Mouse (Mus musculus) lung, embryonic 14.5 days (tissue): Measurements from ENCODE around the gene Gm21992. TPM values are rescaled to one million over a fixed set of nuclear protein-coding genes. Genes with fewer than 3 reads are reported as not detected.
A peak's percentile ranks its signal among the peaks of the same experiment; 100 is the strongest.

Experiments
- ATAC-seq: fragments of 200-750 bp; cut with Nextera tagmentation; 2 replicates; pipeline ENCODE4 v1.8.0; 2017; ENCODE audit warnings: mild to moderate bottlenecking, moderate TSS enrichment, moderate library complexity; ENCODE audit not compliant: insufficient read depth
- DNase-seq: peaks from one replicate; pipeline ENCODE4 v3.0.0-alpha.2; 2015
- H3K27ac ChIP-seq: fragments of 300-500 bp; sonication (generic); 2 replicates; pipeline ENCODE4 v1.5.1; 2014; ENCODE audit warnings: low read depth, mild to moderate bottlenecking, moderate library complexity
- H3K27me3 ChIP-seq: fragments of 300-500 bp; sonication (generic); 2 replicates; pipeline ENCODE4 v1.6.1; 2014; ENCODE audit warnings: low read length, control low read depth; ENCODE audit not compliant: insufficient read depth
- H3K36me3 ChIP-seq: fragments of 300-500 bp; sonication (generic); 2 replicates; pipeline ENCODE4 v1.6.1; 2014; ENCODE audit warnings: control low read depth; ENCODE audit not compliant: insufficient read depth
- H3K4me1 ChIP-seq: fragments of 300-500 bp; sonication (generic); 2 replicates; pipeline ENCODE4 v1.6.1; 2014; ENCODE audit warnings: antibody characterized with exemption, control low read depth; ENCODE audit not compliant: insufficient read depth
- H3K4me2 ChIP-seq: fragments of 300-500 bp; sonication (generic); 2 replicates; pipeline ENCODE4 v1.6.1; 2014; ENCODE audit warnings: mild to moderate bottlenecking
- H3K4me3 ChIP-seq: fragments of 300-500 bp; sonication (generic); 2 replicates; pipeline ENCODE4 v1.5.1; 2014; ENCODE audit warnings: low read depth, low read length
- H3K9ac ChIP-seq: fragments of 300-500 bp; sonication (generic); 2 replicates; pipeline ENCODE4 v1.6.1; 2014
- H3K9me3 ChIP-seq: fragments of 300-500 bp; sonication (generic); 2 replicates; pipeline ENCODE4 v1.6.1; 2016; ENCODE audit warnings: low read depth, low read length, control low read depth
- CTCF ChIP-seq: IDR thresholded peaks from 2 replicates; pipeline ENCODE4 v1.5.1; 2016; ENCODE audit warnings: antibody characterized with exemption, low read depth
- WGBS: fragments of 180-500 bp; shearing (Covaris S2); extraction: QIAGEN DNeasy Blood & Tissue Kit; methylation state at CpG from one replicate; pipeline ENCODE4 v1.1.7; 2014; 5-methylcytosine and 5-hydroxymethylcytosine counted together
- polyA plus RNA-seq: library from polyadenylated mRNA; unstranded; fragments of >200 nt; fragmentation: Nextera tagmentation; extraction: Ambion mirVana; gene quantifications from 2 replicates; pipeline ENCODE4 v1.2.1, GENCODE M21; 2014

The Gm21992 gene
- polyA plus RNA-seq, 1 experiment from 2014 or later, result 25.3 TPM

DNA sequence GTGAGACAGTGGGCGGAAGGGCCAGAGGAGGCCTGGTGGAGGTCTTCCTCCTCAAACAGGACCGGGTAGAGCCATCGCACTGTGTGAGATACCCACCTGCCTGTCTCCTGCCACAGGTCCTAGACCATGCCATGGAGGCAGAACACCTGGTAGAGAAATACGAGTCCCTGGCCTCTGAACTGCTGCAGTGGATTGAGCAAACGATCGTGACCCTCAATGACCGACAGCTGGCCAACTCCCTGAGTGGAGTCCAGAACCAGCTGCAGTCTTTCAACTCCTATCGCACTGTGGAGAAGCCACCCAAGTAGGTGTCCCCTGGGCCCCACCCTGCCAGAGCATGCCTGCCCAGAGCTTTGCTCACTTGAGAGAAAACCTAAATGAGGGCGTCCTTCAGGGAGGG is 82.2 kb downstream of the Gm21992 start:
- ATAC-seq, result no peak
- 57% methylated on average over 9 of the region's 9 CpGs for WGBS
- no peak overlapping the region for H3K4me2 ChIP-seq

GRCm38 (mm10) chr19:4720671-4721244 is 90.7 kb downstream of the Gm21992 start:
- 26% methylated on average over 11 of the region's 11 CpGs for WGBS
- H3K9ac ChIP-seq, result no peak overlapping the region
- H3K27me3 ChIP-seq, result no peaks in the 10 kb centered on the region
- peak overlapping the region; percentile 44 for H3K4me2 ChIP-seq
- H3K9me3 ChIP-seq, result no peaks in the 10 kb centered on the region
- no peaks in the 10 kb centered on the region; the same call in 1 of the 2 replicates for H3K4me1 ChIP-seq
- peak; percentile 45 for ATAC-seq
- no peak for TF ChIP-seq CTCF
- H3K36me3 ChIP-seq, result no peaks in the 10 kb centered on the region
- no peak overlapping the region for H3K27ac ChIP-seq
- H3K4me3 ChIP-seq, result peak overlapping the region; percentile 16
- DNase-seq, result peak; percentile 37

More for the DNA sequence above, 82.2 kb downstream of the Gm21992 start:
- Histone ChIP-seq H3K27me3 (no peaks in the 10 kb centered on the region), H3K27ac (no peak overlapping the region), H3K4me1 (no peaks in the 10 kb centered on the region), H3K36me3 (no peaks in the 10 kb centered on the region), H3K4me3 (no peak overlapping the region), H3K9ac (no peak overlapping the region), H3K9me3 (no peaks in the 10 kb centered on the region)
- TF ChIP-seq CTCF, result no peak
- DNase-seq, result no peak

DNA sequence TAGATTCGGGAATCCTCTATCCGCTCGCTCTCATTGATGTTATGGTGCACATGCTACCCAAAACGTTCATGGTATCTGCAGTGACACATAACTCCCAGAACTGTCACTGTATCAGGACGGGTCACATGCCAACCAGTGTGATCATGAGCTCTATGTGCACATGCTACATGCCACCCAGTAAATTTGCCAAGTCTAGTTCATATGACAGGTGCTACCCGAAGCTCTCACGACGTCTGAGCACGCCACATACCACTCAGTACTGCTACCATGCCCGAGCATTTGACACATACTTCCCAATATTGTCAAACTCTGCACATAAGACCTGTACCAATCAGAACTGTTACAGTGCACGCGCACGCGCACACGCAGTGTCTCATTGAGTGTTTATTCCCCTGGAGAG is 91.3 kb downstream of the Gm21992 start:
- 74% methylated on average over 15 of the region's 15 CpGs for WGBS
- H3K4me3 ChIP-seq, result no peak overlapping the region
- no peak for TF ChIP-seq CTCF

GRCm38 (mm10) chr19:4719351-4719764 is 92.1 kb downstream of the Gm21992 start:
- no peak overlapping the region for H3K9ac ChIP-seq
- ATAC-seq (peak; percentile 71), DNase-seq (peak; percentile 15)
- peaks cover 7% of the 10 kb centered on the region for H3K27me3 ChIP-seq
- H3K4me1 ChIP-seq, result no peaks in the 10 kb centered on the region; the same call in 1 of the 2 replicates
- H3K36me3 ChIP-seq, result no peaks in the 10 kb centered on the region
- no peak overlapping the region for H3K4me3 ChIP-seq
- no peak for TF ChIP-seq CTCF
- 25% methylated on average over 5 of the region's 5 CpGs for WGBS
- H3K4me2 ChIP-seq, result 0 out of 2 replicates have a peak overlapping the region, but pooled peaks have one; percentile 12
- no peaks in the 10 kb centered on the region for H3K9me3 ChIP-seq
- H3K27ac ChIP-seq, result no peak overlapping the region

More for the DNA sequence above, 91.3 kb downstream of the Gm21992 start:
- Histone ChIP-seq H3K9me3 (no peaks in the 10 kb centered on the region), H3K27me3 (no peaks in the 10 kb centered on the region), H3K4me1 (no peaks in the 10 kb centered on the region; the same call in 1 of the 2 replicates), H3K36me3 (no peaks in the 10 kb centered on the region), H3K9ac (no peak overlapping the region), H3K27ac (no peak overlapping the region), H3K4me2 (peak overlapping the region; percentile 44)
- ATAC-seq (no peak), DNase-seq (no peak)

DNA sequence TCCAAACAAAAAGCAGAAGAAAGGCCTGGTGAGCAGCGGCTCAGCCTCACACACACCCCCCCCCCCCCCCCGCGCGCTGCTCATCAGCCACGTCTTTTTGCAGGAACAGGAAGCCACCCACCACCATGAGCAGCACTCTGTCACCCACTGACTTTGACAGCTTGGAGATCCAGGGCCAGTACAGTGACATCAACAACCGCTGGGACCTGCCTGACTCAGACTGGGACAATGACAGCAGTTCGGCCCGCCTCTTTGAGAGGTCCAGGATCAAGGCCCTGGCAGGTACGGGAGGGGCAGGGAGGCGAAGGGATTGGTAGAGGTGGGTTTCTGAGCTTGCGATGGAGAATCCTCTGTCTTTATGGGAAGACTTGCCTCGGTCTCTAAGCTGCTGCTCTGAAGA is 92.7 kb downstream of the Gm21992 start:
- Histone ChIP-seq H3K27me3 (peaks cover 13% of the 10 kb centered on the region), H3K4me3 (no peak overlapping the region), H3K36me3 (no peaks in the 10 kb centered on the region), H3K4me2 (peak overlapping the region; percentile 16; the same call in 1 of the 2 replicates), H3K9me3 (no peaks in the 10 kb centered on the region), H3K4me1 (no peaks in the 10 kb centered on the region; the same call in 1 of the 2 replicates), H3K9ac (no peak overlapping the region), H3K27ac (no peak overlapping the region)
- no peak for ATAC-seq
- WGBS, result 27% methylated on average over 12 of the region's 12 CpGs
- no peak for DNase-seq
- no peak for TF ChIP-seq CTCF

- no peaks in the 10 kb centered on the region for H3K36me3 ChIP-seq
- H3K27ac ChIP-seq, result no peak overlapping the region
- H3K4me1 ChIP-seq, result no peaks in the 10 kb centered on the region; the same call in 1 of the 2 replicates
- H3K9me3 ChIP-seq, result no peaks in the 10 kb centered on the region
- ATAC-seq (no peak), DNase-seq (no peak)
- H3K9ac ChIP-seq, result no peak overlapping the region
- no peak overlapping the region for H3K4me3 ChIP-seq
- H3K27me3 ChIP-seq, result peaks cover 27% of the 10 kb centered on the region
- no peak for TF ChIP-seq CTCF
- 93% methylated on average over 2 of the region's 2 CpGs for WGBS
- no peak overlapping the region for H3K4me2 ChIP-seq
Measured at GRCm38 (mm10) chr19:4717281-4717680, 94.1 kb downstream of the Gm21992 start.

DNA sequence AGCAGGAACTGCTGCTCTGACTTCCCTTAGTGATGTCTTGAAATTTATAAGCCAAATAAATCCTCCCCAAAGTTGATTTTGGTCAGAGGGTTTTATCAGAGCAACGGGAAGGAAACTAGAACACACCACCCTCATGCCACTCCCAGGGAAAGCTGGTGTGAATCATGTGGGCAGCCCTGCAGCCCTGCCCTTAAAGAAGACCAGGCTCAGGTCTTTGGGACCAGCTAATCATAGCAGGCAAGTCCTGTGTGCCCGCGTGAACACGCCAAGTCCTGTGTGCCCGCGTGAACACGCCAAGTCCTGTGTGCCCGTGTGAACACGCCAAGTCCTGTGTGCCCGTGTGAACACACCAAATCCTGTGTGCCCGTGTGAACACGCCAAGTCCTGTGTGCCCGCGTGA is 94.7 kb downstream of the Gm21992 start:
- Histone ChIP-seq H3K4me2 (no peak overlapping the region), H3K4me1 (no peaks in the 10 kb centered on the region; the same call in 1 of the 2 replicates), H3K9me3 (no peaks in the 10 kb centered on the region), H3K36me3 (no peaks in the 10 kb centered on the region), H3K27ac (no peak overlapping the region), H3K9ac (no peak overlapping the region), H3K4me3 (no peak overlapping the region), H3K27me3 (peaks cover 30% of the 10 kb centered on the region)
- 94% methylated on average over 14 of the region's 14 CpGs for WGBS
- DNase-seq, result no peak
- no peak for ATAC-seq
- TF ChIP-seq CTCF, result no peak
